Mouse (Mus musculus): ENCODE results near the gene Tsga10.
"Not testable (repeated sequence)": the region's sequence is repeated elsewhere in the genome, so short reads cannot be mapped to it uniquely, and the experiment has no call there.

The Tsga10 gene

GRCm38 (mm10) chr1:37864511-37865400 is 1.5 kb downstream of the Tsga10 start:
- peak; percentile 99 for DNase-seq (ENCODE audit: low spot score in 2 of 2)

- no peak for DNase-seq (ENCODE audit: low spot score in 2 of 2)
Measured at GRCm38 (mm10) chr1:37850696-37851095, 15.5 kb downstream of the Tsga10 start.

- no peak for DNase-seq (ENCODE audit: low spot score in 2 of 2)
Measured at GRCm38 (mm10) chr1:37846878-37847277, 19.4 kb downstream of the Tsga10 start.

- DNase-seq (ENCODE audit: low spot score in 2 of 2) = no peak
Measured at GRCm38 (mm10) chr1:37831681-37832080, 34.5 kb downstream of the Tsga10 start.

- DNase-seq (ENCODE audit: low spot score in 2 of 2) = not testable (repeated sequence)
Measured at GRCm38 (mm10) chr1:37802291-37802690, 63.9 kb downstream of the Tsga10 start.

GRCm38 (mm10) chr1:37800298-37800697 is 65.9 kb downstream of the Tsga10 start:
- DNase-seq (ENCODE audit: low spot score in 2 of 2) = no peak

GRCm38 (mm10) chr1:37799505-37799904 is 66.7 kb downstream of the Tsga10 start:
- no peak for DNase-seq (ENCODE audit: low spot score in 2 of 2)

GRCm38 (mm10) chr1:37759407-37759806 is 106.8 kb downstream of the Tsga10 start:
- DNase-seq (ENCODE audit: low spot score in 2 of 2) = no peak

- no peak for DNase-seq (ENCODE audit: low spot score in 2 of 2)
Measured at GRCm38 (mm10) chr1:37744650-37745259, 121.5 kb downstream of the Tsga10 start.

GRCm38 (mm10) chr1:37742602-37743270 is 123.5 kb downstream of the Tsga10 start:
- no peak for DNase-seq (ENCODE audit: low spot score in 2 of 2)

GRCm38 (mm10) chr1:37742126-37742525 is 124.1 kb downstream of the Tsga10 start:
- no peak for DNase-seq (ENCODE audit: low spot score in 2 of 2)

- DNase-seq (ENCODE audit: low spot score in 2 of 2) = no peak
Measured at GRCm38 (mm10) chr1:37740161-37740802, 125.9 kb downstream of the Tsga10 start.

GRCm38 (mm10) chr1:37738895-37739294 is 127.3 kb downstream of the Tsga10 start:
- no peak for DNase-seq (ENCODE audit: low spot score in 2 of 2)

GRCm38 (mm10) chr1:37737045-37737444 is 129.2 kb downstream of the Tsga10 start:
- no peak for DNase-seq (ENCODE audit: low spot score in 2 of 2)

- no peak for DNase-seq (ENCODE audit: low spot score in 2 of 2)
Measured at GRCm38 (mm10) chr1:37735932-37736331, 130.3 kb downstream of the Tsga10 start.

- DNase-seq (ENCODE audit: low spot score in 2 of 2) = no peak
Measured at GRCm38 (mm10) chr1:37734841-37735240, 131.4 kb downstream of the Tsga10 start.

GRCm38 (mm10) chr1:37729353-37729752 is 136.9 kb downstream of the Tsga10 start:
- no peak for DNase-seq (ENCODE audit: low spot score in 2 of 2)

GRCm38 (mm10) chr1:37728053-37728452 is 138.2 kb downstream of the Tsga10 start:
- DNase-seq (ENCODE audit: low spot score in 2 of 2) = no peak

GRCm38 (mm10) chr1:37727186-37727585 is 139.0 kb downstream of the Tsga10 start:
- no peak for DNase-seq (ENCODE audit: low spot score in 2 of 2)

GRCm38 (mm10) chr1:37726426-37726825 is 139.8 kb downstream of the Tsga10 start:
- no peak for DNase-seq (ENCODE audit: low spot score in 2 of 2)

GRCm38 (mm10) chr1:37725880-37726279 is 140.3 kb downstream of the Tsga10 start:
- no peak for DNase-seq (ENCODE audit: low spot score in 2 of 2)

- no peak for DNase-seq (ENCODE audit: low spot score in 2 of 2)
Measured at GRCm38 (mm10) chr1:37721092-37721491, 145.1 kb downstream of the Tsga10 start.

Measured in urinary bladder, postnatal 4 days (tissue).